Mouse (Mus musculus) hindbrain, embryonic 14.5 days (tissue): ENCODE results near the gene Grb10. TPM values are rescaled to one million over a fixed set of nuclear protein-coding genes. Genes with fewer than 3 reads are reported as not detected.

ENCODE experiments used
- ATAC-seq: fragments of 200-750 bp; cut with Nextera tagmentation; 2 replicates; pipeline ENCODE4 v1.8.0; 2017; ENCODE audit warnings: moderate number of reproducible peaks, mild to moderate bottlenecking, moderate TSS enrichment, moderate library complexity; ENCODE audit not compliant: low FRiP score
- DNase-seq: peaks from one replicate; pipeline ENCODE4 v3.0.0-alpha.2; 2015; ENCODE audit warnings: low spot score
- H3K27ac ChIP-seq: fragments of 300-500 bp; sonication (generic); 2 replicates; pipeline ENCODE4 v1.5.1; 2014; ENCODE audit warnings: mild to moderate bottlenecking, moderate library complexity
- H3K27me3 ChIP-seq: fragments of 300-500 bp; sonication (generic); 2 replicates; pipeline ENCODE4 v1.6.1; 2014; ENCODE audit warnings: mild to moderate bottlenecking, low read length, mixed read lengths; ENCODE audit not compliant: control insufficient read depth, insufficient read depth
- H3K36me3 ChIP-seq: fragments of 300-500 bp; sonication (generic); replicated peaks from 2 replicates; pipeline ENCODE4 v1.6.1; 2014; ENCODE audit not compliant: control insufficient read depth, insufficient read depth
- H3K4me1 ChIP-seq: fragments of 300-500 bp; sonication (generic); replicated peaks from 2 replicates; pipeline ENCODE4 v1.6.1; 2014; ENCODE audit warnings: antibody characterized with exemption, low read length, mixed read lengths; ENCODE audit not compliant: control insufficient read depth, insufficient read depth
- H3K4me2 ChIP-seq: fragments of 300-500 bp; sonication (generic); replicated peaks from 2 replicates; pipeline ENCODE4 v1.6.1; 2014; ENCODE audit warnings: mild to moderate bottlenecking, moderate library complexity
- H3K4me3 ChIP-seq: fragments of 300-500 bp; sonication (generic); replicated peaks from 2 replicates; pipeline ENCODE4 v1.5.1; 2014; ENCODE audit warnings: mild to moderate bottlenecking, low read length
- H3K9ac ChIP-seq: fragments of 300-500 bp; sonication (generic); 2 replicates; pipeline ENCODE4 v1.6.1; 2014
- H3K9me3 ChIP-seq: fragments of 300-500 bp; sonication (generic); 2 replicates; pipeline ENCODE4 v1.6.1; 2016; ENCODE audit warnings: low read length; ENCODE audit not compliant: control insufficient read depth
- WGBS: fragments of 180-500 bp; shearing (Covaris S2); extraction: QIAGEN DNeasy Blood & Tissue Kit; methylation state at CpG from one replicate; pipeline ENCODE4 v1.1.7; 2014; 5-methylcytosine and 5-hydroxymethylcytosine counted together
- polyA plus RNA-seq: library from polyadenylated mRNA; unstranded; fragments of >200 nt; fragmentation: Nextera tagmentation; extraction: Ambion mirVana; gene quantifications from 2 replicates; pipeline ENCODE4 v1.2.1, GENCODE M21; 2014

Grb10 gene
- polyA plus RNA-seq, 1 experiment from 2014 or later, result 49.5 TPM

DNA sequence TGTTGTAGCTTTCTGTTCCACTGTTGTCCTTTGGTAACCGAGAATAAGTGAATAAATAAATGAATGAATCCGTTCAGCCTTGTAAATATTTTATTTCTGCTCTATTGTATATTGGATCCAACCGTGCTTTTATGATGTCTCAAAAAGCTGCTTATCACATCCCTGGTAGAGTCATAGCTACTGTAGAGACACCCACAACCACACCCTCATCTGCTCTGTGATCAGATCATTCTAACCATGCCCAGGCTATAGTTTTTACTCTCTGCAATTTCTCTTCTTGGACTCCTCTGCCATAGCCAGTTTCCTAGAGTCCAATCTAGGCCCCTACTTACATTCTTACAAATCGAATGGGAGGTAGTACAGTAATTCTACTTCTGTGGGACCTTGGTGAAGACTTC, 153.2 kb downstream of the Grb10 start:
- Histone ChIP-seq H3K4me1 (0 out of 2 replicates have a peak, but pooled peaks cover 10% of the 10 kb centered on the region), H3K4me3 (no peak overlapping the region), H3K9me3 (no peaks in the 10 kb centered on the region), H3K27me3 (no peaks in the 10 kb centered on the region), H3K9ac (no peak overlapping the region), H3K36me3 (no peaks in the 10 kb centered on the region), H3K4me2 (no peak overlapping the region), H3K27ac (no peak overlapping the region)
- 71% methylated on average over 4 of the region's 4 CpGs for WGBS
- DNase-seq (no peak), ATAC-seq (no peak)

DNA sequence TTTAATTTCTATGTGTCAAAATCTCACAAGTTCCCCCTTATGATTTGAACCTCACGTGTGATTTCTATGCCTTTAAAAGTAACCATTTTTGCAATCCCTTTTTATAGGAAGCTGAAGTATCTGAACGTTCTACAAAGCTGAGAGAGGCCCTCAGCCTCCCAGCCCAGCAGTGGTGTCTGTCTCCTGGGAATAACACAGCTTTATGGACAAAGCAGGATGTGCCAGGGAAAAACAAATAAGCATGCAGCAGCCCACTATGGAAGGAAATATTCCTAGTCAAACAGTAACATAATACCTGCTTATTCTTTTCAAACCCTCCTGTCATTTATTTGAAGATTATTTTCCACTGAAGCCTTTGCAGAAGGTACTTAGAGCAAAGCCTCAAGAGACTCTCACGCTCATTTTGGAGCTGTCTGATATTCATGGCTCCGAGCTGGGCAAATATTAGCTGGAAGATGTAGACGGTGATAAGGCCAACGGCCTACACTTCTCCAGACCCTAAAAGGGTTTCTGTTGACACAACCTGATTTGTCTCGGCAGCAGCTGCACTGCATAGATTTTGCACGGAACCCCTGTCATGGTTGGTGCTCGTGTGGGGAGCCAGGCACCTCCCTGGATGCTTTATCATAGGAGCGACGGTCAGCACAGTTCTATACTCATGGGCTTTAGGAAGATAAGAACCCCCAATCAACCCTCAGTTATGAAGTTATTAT, 153.8 kb downstream of the Grb10 start:
- ATAC-seq (no peak), DNase-seq (no peak)
- no peaks in the 10 kb centered on the region for H3K9me3 ChIP-seq
- H3K9ac ChIP-seq, result no peak overlapping the region
- no peaks in the 10 kb centered on the region for H3K36me3 ChIP-seq
- H3K27ac ChIP-seq, result no peak overlapping the region
- no peak overlapping the region for H3K4me3 ChIP-seq
- H3K4me1 ChIP-seq, result 0 out of 2 replicates have a peak, but pooled peaks cover 10% of the 10 kb centered on the region
- WGBS, result 29% methylated on average over 11 of the region's 11 CpGs
- H3K27me3 ChIP-seq, result no peaks in the 10 kb centered on the region
- no peak overlapping the region for H3K4me2 ChIP-seq

DNA sequence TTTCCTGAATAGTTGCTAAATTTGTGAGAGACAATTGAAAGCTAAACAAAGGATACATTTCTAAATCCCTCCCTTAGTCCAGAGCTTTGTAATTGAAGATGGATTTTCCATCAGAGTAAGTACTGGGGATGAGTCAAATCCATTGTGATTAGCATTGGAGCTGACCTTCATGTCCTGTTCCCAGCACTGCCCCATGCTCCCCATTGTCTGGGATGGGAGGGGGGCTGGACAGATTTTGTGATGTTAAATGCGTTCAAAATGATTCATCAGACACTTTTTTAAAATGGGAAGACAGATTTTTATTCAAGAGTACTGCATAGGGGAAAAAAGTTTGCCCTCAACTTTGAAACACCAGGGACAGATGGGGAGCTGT, 156.7 kb downstream of the Grb10 start:
- H3K4me2 ChIP-seq, result no peak overlapping the region
- no peaks in the 10 kb centered on the region for H3K27me3 ChIP-seq
- no peak for DNase-seq
- no peak overlapping the region for H3K9ac ChIP-seq
- WGBS, result 18% methylated on average over 1 of the region's 1 CpGs
- H3K4me1 ChIP-seq, result peaks cover 18% of the 10 kb centered on the region
- H3K27ac ChIP-seq, result no peak overlapping the region
- ATAC-seq, result no peak
- H3K36me3 ChIP-seq, result no peaks in the 10 kb centered on the region
- no peaks in the 10 kb centered on the region for H3K9me3 ChIP-seq
- H3K4me3 ChIP-seq, result no peak overlapping the region

DNA sequence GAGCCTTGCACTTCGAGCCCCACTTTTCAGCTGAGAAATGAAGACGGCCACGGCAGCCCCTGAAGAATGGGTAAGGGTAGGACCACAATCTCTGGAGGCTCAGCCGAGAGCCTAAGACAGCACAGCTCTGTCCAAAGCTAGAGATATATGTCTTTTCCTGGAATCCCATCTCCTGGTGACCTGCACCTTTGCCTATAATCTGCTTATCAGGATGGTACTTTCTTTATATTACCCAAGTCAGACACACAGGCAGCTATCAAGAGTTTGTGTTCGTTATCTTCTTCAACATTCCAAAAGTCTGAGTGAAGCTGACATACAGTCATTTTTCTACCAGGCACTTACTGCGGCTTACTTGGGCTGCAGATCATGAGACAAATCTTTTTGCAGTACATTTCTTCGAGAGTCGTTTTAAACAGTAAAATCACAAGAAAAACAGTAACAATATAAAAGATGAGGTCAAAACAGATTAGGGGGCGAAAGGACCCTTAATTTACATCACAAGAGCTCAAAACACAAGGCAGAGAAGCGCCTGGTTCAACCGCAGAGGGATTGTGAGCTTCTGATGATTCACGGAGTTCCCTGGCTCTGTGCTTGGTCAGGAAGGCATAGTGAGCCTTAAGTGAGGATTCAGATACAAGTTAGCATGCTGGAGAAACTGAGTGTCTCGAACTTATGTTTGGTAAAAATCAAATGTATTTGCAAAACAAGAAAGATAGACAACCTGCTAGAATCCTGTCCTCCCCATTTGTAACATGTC, 157.3 kb downstream of the Grb10 start:
- Histone ChIP-seq H3K36me3 (no peaks in the 10 kb centered on the region), H3K27me3 (no peaks in the 10 kb centered on the region), H3K27ac (no peak overlapping the region), H3K9me3 (no peaks in the 10 kb centered on the region), H3K4me2 (no peak overlapping the region), H3K9ac (no peak overlapping the region), H3K4me3 (no peak overlapping the region), H3K4me1 (peaks cover 18% of the 10 kb centered on the region)
- ATAC-seq (no peak), DNase-seq (no peak)
- 24% methylated on average over 13 of the region's 13 CpGs for WGBS

Other genes starting within 250 kb of the Grb10 start
- gene Fignl1, start 229.7 kb downstream of the Grb10 start, polyA plus RNA-seq, result 13.3 and 14.8 TPM in 2 replicates
- gene Ddc, start 140.5 kb downstream of the Grb10 start, polyA plus RNA-seq, result 7.0 and 9.3 TPM in 2 replicates